Mouse (Mus musculus) adrenal gland (tissue): ENCODE results near the gene Bbof1.

Experiments used
- intact Hi-C: fragments of 180-260 bp; cut with DNase I; formaldehyde crosslinking; loops from one replicate; pipeline ENCODE4 v1.15.1; 2025

The Bbof1 gene

DNA sequence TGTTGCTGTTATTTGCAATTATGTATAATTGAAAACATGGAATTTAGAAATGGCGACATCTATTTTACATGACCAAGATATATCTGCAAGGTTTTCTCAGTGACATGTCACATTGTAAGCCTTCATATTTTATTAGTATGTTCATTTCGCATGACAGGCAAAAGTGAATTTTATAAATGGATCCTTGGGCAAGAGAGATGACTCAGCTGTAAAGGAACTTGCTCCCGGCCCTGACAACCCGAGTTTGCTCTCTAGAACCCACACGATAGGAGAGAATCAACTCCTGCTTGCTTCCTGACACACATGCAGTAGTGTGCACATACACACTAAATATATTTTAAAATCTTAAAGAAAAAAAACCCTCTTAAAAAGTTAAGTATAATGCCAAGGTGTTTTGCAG lies 52.5 kb downstream of the Bbof1 start:
- intact Hi-C loops: no loop called here

DNA sequence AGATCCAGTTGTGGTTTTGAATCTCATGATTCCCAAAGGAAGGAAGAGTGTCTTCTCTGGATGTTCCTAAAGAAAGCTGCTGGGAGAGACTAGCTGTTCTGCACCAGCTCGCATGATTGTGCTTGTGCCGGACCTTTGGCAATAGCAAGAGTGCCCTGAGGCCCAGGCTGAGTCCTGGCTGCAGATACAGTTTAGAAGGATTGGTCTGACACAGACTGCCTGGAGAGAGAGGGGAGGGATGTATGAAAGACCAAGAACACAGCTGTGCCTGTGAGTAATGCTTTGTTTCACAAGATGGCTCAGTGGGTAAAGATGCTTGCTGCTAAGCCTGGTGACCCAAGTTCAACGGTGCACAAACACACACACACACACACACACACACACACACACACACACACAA lies 54.0 kb downstream of the Bbof1 start:
- intact Hi-C loops: no loop called here

DNA sequence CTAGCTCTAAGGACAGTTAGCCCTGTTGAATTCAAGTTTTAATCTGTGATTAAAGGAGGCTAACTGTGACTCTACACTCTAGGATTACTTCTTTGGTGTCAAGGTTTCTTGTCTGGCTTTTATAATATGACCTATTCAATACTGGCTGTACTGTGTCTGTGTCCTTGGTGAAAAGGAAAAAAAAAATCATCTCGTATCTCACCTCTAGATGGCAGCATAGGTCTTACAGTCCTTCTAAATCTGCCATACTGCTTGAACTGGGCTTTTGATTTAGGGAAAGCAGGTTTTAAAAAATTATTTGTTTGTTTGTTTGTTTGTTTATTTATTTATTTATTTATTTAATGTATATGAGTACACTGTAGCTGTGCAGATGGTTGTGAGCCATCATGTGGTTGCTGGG lies 59.8 kb downstream of the Bbof1 start:
- intact Hi-C loops: loop anchor here (2.0 kb wide), 1 partner anchor 120 kb away; no protein-coding TSS in a partner anchor

DNA sequence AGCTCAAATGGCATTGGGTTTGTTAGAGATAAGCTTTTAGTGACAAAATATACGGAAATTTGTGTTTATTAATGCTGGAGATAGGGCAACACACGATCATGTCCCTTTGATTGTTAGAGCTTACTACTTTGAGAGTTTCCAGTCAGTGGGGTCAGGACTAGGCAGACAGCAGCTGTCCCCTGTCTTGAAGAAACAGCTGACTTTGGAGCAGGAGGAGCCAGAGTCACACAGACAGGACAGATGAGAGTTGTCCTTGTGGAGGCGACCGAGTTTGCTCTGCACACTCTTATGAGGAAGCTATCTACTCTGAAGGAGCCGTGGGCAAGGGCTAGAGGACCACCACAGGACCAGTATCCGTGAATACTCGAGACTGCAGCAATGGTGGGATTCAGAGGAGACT lies 70.1 kb downstream of the Bbof1 start:
- intact Hi-C loops: no loop called here

DNA sequence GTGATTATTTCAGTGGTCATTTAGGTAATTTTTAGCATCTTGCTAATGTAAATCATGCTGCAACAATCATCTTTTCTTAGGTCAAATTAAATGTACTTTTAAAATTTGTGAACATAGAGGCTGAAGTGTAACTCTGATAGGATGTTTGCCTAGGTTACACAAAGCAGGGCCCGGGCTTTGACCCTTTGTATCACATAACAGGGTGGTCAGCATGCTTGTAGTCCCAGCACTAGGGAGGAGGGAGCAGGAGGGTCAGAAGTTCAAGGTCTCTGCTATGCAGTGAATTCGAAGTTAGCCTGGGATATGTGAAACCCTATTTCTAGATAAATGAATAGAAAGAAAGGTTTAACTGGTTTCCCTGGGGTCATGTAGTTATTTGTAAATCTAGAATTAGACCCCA lies 72.4 kb downstream of the Bbof1 start:
- intact Hi-C loops: no loop called here

DNA sequence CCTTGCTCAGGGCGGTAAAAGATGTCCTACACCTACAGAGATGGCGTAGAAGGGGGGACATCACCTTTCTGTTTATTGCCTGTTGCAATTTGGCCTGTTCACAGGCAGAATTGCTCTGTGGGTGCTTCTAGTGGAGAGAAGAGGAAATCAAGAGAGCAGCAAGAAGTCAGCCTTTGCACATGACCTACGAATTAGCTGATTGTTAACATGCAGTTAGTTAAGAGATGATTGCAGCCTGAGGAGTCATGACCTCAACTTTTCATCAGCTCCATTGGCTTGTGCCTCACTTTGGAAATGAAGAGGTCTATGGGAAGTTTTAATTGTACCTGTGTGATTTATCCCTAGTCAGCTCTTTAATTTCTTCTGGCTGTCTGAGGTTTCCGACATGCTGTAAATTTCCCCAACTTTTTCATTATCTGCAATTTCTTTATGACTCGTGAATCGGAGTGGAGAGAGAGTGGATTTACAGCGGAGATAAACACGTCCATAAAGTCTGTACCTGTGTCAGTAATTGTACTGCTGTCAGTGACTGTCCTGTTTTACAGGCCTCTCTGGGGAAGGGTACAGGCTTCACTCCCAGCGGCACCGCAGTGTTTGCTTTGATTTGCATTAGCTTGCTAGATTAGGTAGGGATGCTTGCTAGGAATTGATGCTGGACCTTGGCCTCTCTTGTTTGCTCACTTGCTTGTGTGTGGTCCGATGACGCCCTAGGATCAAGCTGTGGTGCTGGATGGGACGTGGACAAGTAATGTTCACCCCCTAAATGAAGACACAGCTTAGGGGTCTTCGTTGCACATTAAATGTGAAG lies 74.1 kb downstream of the Bbof1 start:
- intact Hi-C loops: no loop called here

DNA sequence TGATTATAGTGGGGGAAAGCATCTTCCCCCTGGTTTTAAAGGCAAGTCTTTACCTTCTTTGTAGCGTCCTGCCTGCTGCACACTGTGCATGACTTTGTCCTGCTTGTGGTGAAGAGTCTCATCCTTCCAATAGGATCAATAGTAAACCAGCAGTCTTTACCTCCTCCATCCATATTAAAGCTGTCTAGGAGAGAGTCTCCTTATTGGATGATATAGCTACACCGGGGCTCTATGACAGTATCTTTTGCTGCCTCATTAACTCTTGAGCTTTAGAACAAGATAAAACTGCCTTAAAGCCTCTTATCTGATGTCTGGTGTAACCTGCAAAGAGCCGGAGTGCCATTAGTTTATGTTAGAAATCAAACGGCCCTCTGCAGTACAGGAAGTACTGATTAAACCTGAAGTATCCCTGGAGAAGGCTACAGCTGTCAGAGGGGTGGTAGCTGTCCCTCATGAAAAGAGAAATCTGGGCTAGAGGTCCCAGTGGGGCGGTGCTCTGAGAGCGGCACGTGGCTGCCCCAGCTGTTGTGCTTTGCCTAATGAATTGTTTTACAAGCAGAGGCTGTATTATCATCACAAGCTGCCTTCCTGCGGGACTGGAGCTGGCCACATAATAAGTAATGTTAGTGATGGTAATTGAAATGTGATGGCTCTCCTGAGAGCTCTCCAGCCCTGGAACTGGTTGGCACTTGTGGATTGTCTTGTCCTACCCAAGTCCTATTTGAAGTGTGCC lies 78.6 kb downstream of the Bbof1 start:
- intact Hi-C loops: no loop called here
